Mouse (Mus musculus) MEL-GATA-1-ER (cell line): ENCODE measurements around the gene Nav2.

Experiments used
- DNase-seq: peaks from one replicate; pipeline ENCODE4 v3.0.0-alpha.2; 2012; ENCODE audit warnings: low read depth; ENCODE audit errors: extremely low read depth

Gene Nav2

GRCm38 (mm10) chr7:49046347-49046989 is 138.0 kb downstream of the Nav2 start:
- DNase-seq, result no peak

- DNase-seq, result no peak
Observed at GRCm38 (mm10) chr7:49047336-49047735, 138.8 kb downstream of the Nav2 start.

- no peak for DNase-seq
Observed at GRCm38 (mm10) chr7:49052871-49053618, 144.5 kb downstream of the Nav2 start.

GRCm38 (mm10) chr7:49055273-49055672 is 146.8 kb downstream of the Nav2 start:
- DNase-seq, result no peak

GRCm38 (mm10) chr7:49058304-49059012 is 149.9 kb downstream of the Nav2 start:
- DNase-seq, result no peak

GRCm38 (mm10) chr7:49064792-49065521 is 156.4 kb downstream of the Nav2 start:
- DNase-seq, result no peak

- DNase-seq, result no peak
Observed at GRCm38 (mm10) chr7:49065621-49066475, 157.3 kb downstream of the Nav2 start.

GRCm38 (mm10) chr7:49066828-49067227 is 158.3 kb downstream of the Nav2 start:
- DNase-seq, result no peak

- no peak for DNase-seq
Observed at GRCm38 (mm10) chr7:49069396-49069961, 161.0 kb downstream of the Nav2 start.

- DNase-seq, result peak; percentile 5
Observed at GRCm38 (mm10) chr7:49070621-49071020, 162.1 kb downstream of the Nav2 start.

GRCm38 (mm10) chr7:49071141-49071567 is 162.6 kb downstream of the Nav2 start:
- no peak for DNase-seq

GRCm38 (mm10) chr7:49075333-49075934 is 166.9 kb downstream of the Nav2 start:
- no peak for DNase-seq

- DNase-seq, result no peak
Observed at GRCm38 (mm10) chr7:49076283-49076694, 167.8 kb downstream of the Nav2 start.

GRCm38 (mm10) chr7:49078930-49079329 is 170.4 kb downstream of the Nav2 start:
- DNase-seq, result no peak

- no peak for DNase-seq
Observed at GRCm38 (mm10) chr7:49082585-49083165, 174.2 kb downstream of the Nav2 start.

- no peak for DNase-seq
Observed at GRCm38 (mm10) chr7:49084768-49085167, 176.3 kb downstream of the Nav2 start.

- no peak for DNase-seq
Observed at GRCm38 (mm10) chr7:49085759-49086158, 177.2 kb downstream of the Nav2 start.

GRCm38 (mm10) chr7:49087154-49087553 is 178.6 kb downstream of the Nav2 start:
- DNase-seq, result no peak

GRCm38 (mm10) chr7:49088198-49088912 is 179.8 kb downstream of the Nav2 start:
- no peak for DNase-seq
